Mouse (Mus musculus) limb, embryonic 10.5 days (tissue): ENCODE data around the gene Il17re. TPM values are rescaled to one million over a fixed set of nuclear protein-coding genes. Genes with fewer than 3 reads are reported as not detected.

ENCODE experiments used
- DNase-seq: peaks from one replicate; pipeline ENCODE4 v3.0.0-alpha.2; 2017; ENCODE audit warnings: low spot score
- H3K27ac ChIP-seq: fragments of 300-500 bp; sonication (generic); 2 replicates; pipeline ENCODE4 v1.5.1; 2016; ENCODE audit warnings: mild to moderate bottlenecking
- H3K27me3 ChIP-seq: fragments of 300-500 bp; sonication (generic); 2 replicates; pipeline ENCODE4 v1.6.1; 2016; ENCODE audit warnings: low read depth, mild to moderate bottlenecking; ENCODE audit not compliant: poor library complexity, severe bottlenecking
- H3K36me3 ChIP-seq: fragments of 300-500 bp; sonication (generic); 2 replicates; pipeline ENCODE4 v1.6.1; 2016; ENCODE audit warnings: mild to moderate bottlenecking, moderate library complexity
- H3K4me1 ChIP-seq: fragments of 300-500 bp; sonication (generic); 2 replicates; pipeline ENCODE4 v1.6.1; 2016
- H3K4me3 ChIP-seq: fragments of 300-500 bp; sonication (generic); 2 replicates; pipeline ENCODE4 v1.5.1; 2016; ENCODE audit warnings: mild to moderate bottlenecking, moderate library complexity
- H3K9me3 ChIP-seq: fragments of 300-500 bp; sonication (generic); replicated peaks from 2 replicates; pipeline ENCODE4 v1.6.1; 2016; ENCODE audit warnings: mild to moderate bottlenecking
- WGBS: fragments of 180-500 bp; shearing (Covaris S2); methylation state at CpG from one replicate; pipeline ENCODE4 v1.1.7; 2016; 5-methylcytosine and 5-hydroxymethylcytosine counted together
- polyA plus RNA-seq: library from polyadenylated mRNA; unstranded; fragments of >200 nt; fragmentation: Nextera tagmentation; extraction: Ambion mirVana; gene quantifications from 2 replicates; pipeline ENCODE4 v1.2.1, GENCODE M21; 2016

Gene Il17re
- polyA plus RNA-seq, 1 experiment from 2014 or later = 2.2 TPM

- Histone ChIP-seq H3K36me3 (peaks cover 28% of the 10 kb centered on the region), H3K9me3 (no peaks in the 10 kb centered on the region), H3K27me3 (no peaks in the 10 kb centered on the region), H3K27ac (no peak overlapping the region), H3K4me3 (no peak overlapping the region), H3K4me1 (no peaks in the 10 kb centered on the region)
- DNase-seq = no peak
- WGBS = 83% methylated on average over 2 of the region's 2 CpGs
These were observed 6.4 kb upstream of the Il17re start for GRCm38 (mm10) chr6:113451839-113452238.

GRCm38 (mm10) chr6:113455007-113455406, 3.3 kb upstream of the Il17re start:
- DNase-seq = no peak
- H3K4me3 ChIP-seq = no peak overlapping the region
- no peaks in the 10 kb centered on the region for H3K4me1 ChIP-seq
- H3K36me3 ChIP-seq = no peaks in the 10 kb centered on the region
- H3K27me3 ChIP-seq = no peaks in the 10 kb centered on the region
- H3K27ac ChIP-seq = no peak overlapping the region
- 62% methylated on average over 5 of the region's 5 CpGs for WGBS
- no peaks in the 10 kb centered on the region for H3K9me3 ChIP-seq

- WGBS = 54% methylated on average over 10 of the region's 10 CpGs
- Histone ChIP-seq H3K27me3 (no peaks in the 10 kb centered on the region), H3K27ac (no peak overlapping the region), H3K4me3 (no peak overlapping the region), H3K4me1 (no peaks in the 10 kb centered on the region), H3K9me3 (no peaks in the 10 kb centered on the region), H3K36me3 (no peaks in the 10 kb centered on the region)
- DNase-seq = no peak
These were observed 351 bp downstream of the Il17re start for GRCm38 (mm10) chr6:113458635-113459034.

GRCm38 (mm10) chr6:113464040-113464439, 5.8 kb downstream of the Il17re start:
- Histone ChIP-seq H3K27me3 (peaks cover 6% of the 10 kb centered on the region), H3K9me3 (no peaks in the 10 kb centered on the region), H3K4me3 (no peak overlapping the region), H3K27ac (no peak overlapping the region), H3K4me1 (peaks cover 6% of the 10 kb centered on the region), H3K36me3 (no peaks in the 10 kb centered on the region)
- WGBS = 75% methylated on average over 7 of the region's 7 CpGs
- DNase-seq = no peak

- no peak overlapping the region for H3K27ac ChIP-seq
- no peaks in the 10 kb centered on the region for H3K9me3 ChIP-seq
- no peaks in the 10 kb centered on the region for H3K36me3 ChIP-seq
- H3K4me1 ChIP-seq = peaks cover 15% of the 10 kb centered on the region
- no peak overlapping the region for H3K4me3 ChIP-seq
- DNase-seq = no peak
- 63% methylated on average over 5 of the region's 5 CpGs for WGBS
- peaks cover 22% of the 10 kb centered on the region for H3K27me3 ChIP-seq
These were observed 7.3 kb downstream of the Il17re start for GRCm38 (mm10) chr6:113465602-113466001.

GRCm38 (mm10) chr6:113468512-113468911, 10.2 kb downstream of the Il17re start:
- Histone ChIP-seq H3K27me3 (peaks cover 45% of the 10 kb centered on the region), H3K4me3 (peak overlapping the region; percentile 52; the same call in 1 of the 2 replicates), H3K36me3 (no peaks in the 10 kb centered on the region), H3K9me3 (no peaks in the 10 kb centered on the region), H3K27ac (no peak overlapping the region), H3K4me1 (peaks cover 35% of the 10 kb centered on the region)
- no peak for DNase-seq
- WGBS = 60% methylated on average over 3 of the region's 3 CpGs

- DNase-seq = peak; percentile 74
- no peaks in the 10 kb centered on the region for H3K36me3 ChIP-seq
- peaks cover 35% of the 10 kb centered on the region for H3K4me1 ChIP-seq
- peaks cover 45% of the 10 kb centered on the region for H3K27me3 ChIP-seq
- peak overlapping the region; percentile 52 for H3K4me3 ChIP-seq
- H3K27ac ChIP-seq = peak overlapping the region; percentile 66; the same call in 1 of the 2 replicates
- WGBS = 12% methylated on average over 9 of the region's 9 CpGs
- no peaks in the 10 kb centered on the region for H3K9me3 ChIP-seq
These were observed 10.7 kb downstream of the Il17re start for GRCm38 (mm10) chr6:113469021-113469420.

- WGBS = 3% methylated on average over 31 of the region's 31 CpGs
- Histone ChIP-seq H3K36me3 (no peaks in the 10 kb centered on the region), H3K27me3 (peaks cover 45% of the 10 kb centered on the region), H3K4me1 (peaks cover 35% of the 10 kb centered on the region), H3K27ac (peak overlapping the region; percentile 66), H3K9me3 (no peaks in the 10 kb centered on the region), H3K4me3 (peak overlapping the region; percentile 52)
- DNase-seq = peak; percentile 88
These were observed 11.1 kb downstream of the Il17re start for GRCm38 (mm10) chr6:113469432-113469831.

- H3K4me1 ChIP-seq = peaks cover 35% of the 10 kb centered on the region
- DNase-seq = peak; percentile 47
- 21% methylated on average over 12 of the region's 12 CpGs for WGBS
- peak within 1 kb of the TSS; percentile 68 for H3K27ac ChIP-seq
- peak within 1 kb of the TSS; percentile 32 for H3K4me3 ChIP-seq
- no peaks in the 10 kb centered on the region for H3K9me3 ChIP-seq
- peaks cover 51% of the 10 kb centered on the region for H3K27me3 ChIP-seq
- H3K36me3 ChIP-seq = no peaks in the 10 kb centered on the region
These were observed 13.1 kb downstream of the Il17re start, which contains the start of gene Il17rc for GRCm38 (mm10) chr6:113471297-113471936. Gene Il17rc (plus strand): TSS chr6:113471427.

GRCm38 (mm10) chr6:113472061-113472460, 13.8 kb downstream of the Il17re start:
- H3K9me3 ChIP-seq = no peaks in the 10 kb centered on the region
- no peaks in the 10 kb centered on the region for H3K36me3 ChIP-seq
- H3K27ac ChIP-seq = no peak overlapping the region
- DNase-seq = no peak
- H3K4me1 ChIP-seq = peaks cover 35% of the 10 kb centered on the region
- no peak overlapping the region for H3K4me3 ChIP-seq
- 55% methylated on average over 10 of the region's 10 CpGs for WGBS
- peaks cover 51% of the 10 kb centered on the region for H3K27me3 ChIP-seq

GRCm38 (mm10) chr6:113473246-113473645, 15.0 kb downstream of the Il17re start:
- 87% methylated on average over 2 of the region's 2 CpGs for WGBS
- Histone ChIP-seq H3K9me3 (no peaks in the 10 kb centered on the region), H3K27ac (no peak overlapping the region), H3K27me3 (peaks cover 55% of the 10 kb centered on the region), H3K4me3 (no peak overlapping the region), H3K36me3 (no peaks in the 10 kb centered on the region), H3K4me1 (peaks cover 35% of the 10 kb centered on the region)
- DNase-seq = no peak

GRCm38 (mm10) chr6:113473715-113474114, 15.4 kb downstream of the Il17re start:
- H3K27me3 ChIP-seq = peaks cover 53% of the 10 kb centered on the region

GRCm38 (mm10) chr6:113477353-113477752, 19.1 kb downstream of the Il17re start:
- Histone ChIP-seq H3K27me3 (peaks cover 53% of the 10 kb centered on the region), H3K4me3 (no peak overlapping the region), H3K9me3 (no peaks in the 10 kb centered on the region), H3K36me3 (no peaks in the 10 kb centered on the region), H3K4me1 (peaks cover 6% of the 10 kb centered on the region), H3K27ac (no peak overlapping the region)
- no peak for DNase-seq
- 40% methylated on average over 7 of the region's 7 CpGs for WGBS

More at GRCm38 (mm10) chr6:113473715-113474114, 15.4 kb downstream of the Il17re start:
- no peak overlapping the region for H3K4me3 ChIP-seq
- 87% methylated on average over 6 of the region's 6 CpGs for WGBS
- H3K9me3 ChIP-seq = no peaks in the 10 kb centered on the region
- H3K4me1 ChIP-seq = peaks cover 33% of the 10 kb centered on the region
- DNase-seq = no peak
- no peaks in the 10 kb centered on the region for H3K36me3 ChIP-seq
- H3K27ac ChIP-seq = no peak overlapping the region
